Mouse (Mus musculus) intestine, embryonic 16.5 days (tissue): ENCODE data around the gene Mob3b. TPM values are rescaled to one million over a fixed set of nuclear protein-coding genes. Genes with fewer than 3 reads are reported as not detected.

Source experiments
- ATAC-seq: fragments of 200-750 bp; cut with Nextera tagmentation; 2 replicates; pipeline ENCODE4 v1.8.0; 2017; ENCODE audit warnings: moderate TSS enrichment, moderate library complexity
- H3K27ac ChIP-seq: fragments of 300-500 bp; sonication (generic); 2 replicates; pipeline ENCODE4 v1.5.1; 2014; ENCODE audit warnings: mild to moderate bottlenecking, low read length
- H3K27me3 ChIP-seq: fragments of 300-500 bp; sonication (generic); replicated peaks from 2 replicates; pipeline ENCODE4 v1.6.1; 2014; ENCODE audit warnings: low read length, control low read depth, mixed read lengths; ENCODE audit not compliant: control insufficient read depth, insufficient read depth
- H3K36me3 ChIP-seq: fragments of 300-500 bp; sonication (generic); 2 replicates; pipeline ENCODE4 v1.6.1; 2014; ENCODE audit warnings: low read length, control low read depth; ENCODE audit not compliant: control insufficient read depth, insufficient read depth
- H3K4me1 ChIP-seq: fragments of 300-500 bp; sonication (generic); 2 replicates; pipeline ENCODE4 v1.6.1; 2014; ENCODE audit warnings: low read length, control low read depth, mixed read lengths; ENCODE audit not compliant: control insufficient read depth, insufficient read depth
- H3K4me2 ChIP-seq: fragments of 300-500 bp; sonication (generic); 2 replicates; pipeline ENCODE4 v1.6.1; 2014; ENCODE audit warnings: low read depth, low read length, control low read depth
- H3K4me3 ChIP-seq: fragments of 300-500 bp; sonication (generic); 2 replicates; pipeline ENCODE4 v1.5.1; 2014; ENCODE audit warnings: mild to moderate bottlenecking, low read length
- H3K9ac ChIP-seq: fragments of 300-500 bp; sonication (generic); 2 replicates; pipeline ENCODE4 v1.6.1; 2014; ENCODE audit warnings: low read depth, low read length
- H3K9me3 ChIP-seq: fragments of 300-500 bp; sonication (generic); 2 replicates; pipeline ENCODE4 v1.6.1; 2016; ENCODE audit warnings: low read length, control low read depth; ENCODE audit not compliant: control insufficient read depth
- WGBS: fragments of 180-500 bp; shearing (Covaris S2); extraction: QIAGEN DNeasy Blood & Tissue Kit; methylation state at CpG from one replicate; pipeline ENCODE4 v1.1.7; 2014; 5-methylcytosine and 5-hydroxymethylcytosine counted together
- polyA plus RNA-seq: library from polyadenylated mRNA; unstranded; fragments of >200 nt; fragmentation: Nextera tagmentation; extraction: Ambion mirVana; gene quantifications from 2 replicates; pipeline ENCODE4 v1.2.1, GENCODE M21; 2015

The Mob3b gene
- polyA plus RNA-seq, 1 experiment from 2014 or later, result 27.5 TPM

GRCm38 (mm10) chr4:35105115-35105773, 52.0 kb downstream of the Mob3b start:
- no peaks in the 10 kb centered on the region for H3K27me3 ChIP-seq
- H3K9me3 ChIP-seq, result no peaks in the 10 kb centered on the region
- peaks cover 10% of the 10 kb centered on the region for H3K4me1 ChIP-seq
- no peak overlapping the region for H3K9ac ChIP-seq
- WGBS, result 80% methylated on average over 14 of the region's 14 CpGs
- ATAC-seq, result no peak
- H3K4me2 ChIP-seq, result no peak overlapping the region
- H3K4me3 ChIP-seq, result no peak overlapping the region
- H3K27ac ChIP-seq, result no peak overlapping the region
- no peaks in the 10 kb centered on the region for H3K36me3 ChIP-seq

GRCm38 (mm10) chr4:35101201-35101600, 56.1 kb downstream of the Mob3b start:
- peaks cover 36% of the 10 kb centered on the region for H3K4me1 ChIP-seq
- no peaks in the 10 kb centered on the region for H3K9me3 ChIP-seq
- no peaks in the 10 kb centered on the region for H3K27me3 ChIP-seq
- no peak overlapping the region for H3K27ac ChIP-seq
- H3K36me3 ChIP-seq, result no peaks in the 10 kb centered on the region
- no peak overlapping the region for H3K4me2 ChIP-seq
- no peak overlapping the region for H3K9ac ChIP-seq
- 48% methylated on average over 7 of the region's 7 CpGs for WGBS
- H3K4me3 ChIP-seq, result no peak overlapping the region
- ATAC-seq, result no peak

GRCm38 (mm10) chr4:35099865-35100780, 57.2 kb downstream of the Mob3b start:
- Histone ChIP-seq H3K4me1 (peaks cover 33% of the 10 kb centered on the region), H3K27me3 (no peaks in the 10 kb centered on the region), H3K4me2 (peak overlapping the region; percentile 56), H3K27ac (peak overlapping the region; percentile 77), H3K9ac (peak overlapping the region; percentile 47), H3K9me3 (no peaks in the 10 kb centered on the region), H3K4me3 (peak overlapping the region; percentile 41), H3K36me3 (no peaks in the 10 kb centered on the region)
- 11% methylated on average over 29 of the region's 29 CpGs for WGBS
- peak; percentile 75 for ATAC-seq

GRCm38 (mm10) chr4:35099210-35099864, 57.9 kb downstream of the Mob3b start:
- 15% methylated on average over 17 of the region's 17 CpGs for WGBS
- peak overlapping the region; percentile 56 for H3K4me2 ChIP-seq
- no peaks in the 10 kb centered on the region for H3K9me3 ChIP-seq
- H3K4me1 ChIP-seq, result peaks cover 37% of the 10 kb centered on the region
- peak overlapping the region; percentile 77 for H3K27ac ChIP-seq
- ATAC-seq, result peak; percentile 10; the same call in 1 of the 2 replicates
- no peaks in the 10 kb centered on the region for H3K36me3 ChIP-seq
- H3K27me3 ChIP-seq, result no peaks in the 10 kb centered on the region
- H3K4me3 ChIP-seq, result peak overlapping the region; percentile 41
- H3K9ac ChIP-seq, result peak overlapping the region; percentile 46

GRCm38 (mm10) chr4:35098552-35098951, 58.7 kb downstream of the Mob3b start:
- 0 out of 2 replicates have a peak overlapping the region, but pooled peaks have one; percentile 56 for H3K4me2 ChIP-seq
- 67% methylated on average over 6 of the region's 6 CpGs for WGBS
- peak overlapping the region; percentile 80 for H3K27ac ChIP-seq
- H3K36me3 ChIP-seq, result no peaks in the 10 kb centered on the region
- no peak overlapping the region for H3K4me3 ChIP-seq
- peak overlapping the region; percentile 10; the same call in 1 of the 2 replicates for H3K9ac ChIP-seq
- peak; percentile 84 for ATAC-seq
- H3K9me3 ChIP-seq, result no peaks in the 10 kb centered on the region
- H3K4me1 ChIP-seq, result peaks cover 37% of the 10 kb centered on the region
- no peaks in the 10 kb centered on the region for H3K27me3 ChIP-seq

GRCm38 (mm10) chr4:35096226-35097175, 60.8 kb downstream of the Mob3b start:
- H3K27ac ChIP-seq, result peak overlapping the region; percentile 74
- H3K4me2 ChIP-seq, result peak overlapping the region; percentile 11; the same call in 1 of the 2 replicates
- peaks cover 38% of the 10 kb centered on the region for H3K4me1 ChIP-seq
- no peaks in the 10 kb centered on the region for H3K9me3 ChIP-seq
- peak; percentile 49 for ATAC-seq
- no peak overlapping the region for H3K4me3 ChIP-seq
- H3K36me3 ChIP-seq, result no peaks in the 10 kb centered on the region
- peak overlapping the region; percentile 14; the same call in 1 of the 2 replicates for H3K9ac ChIP-seq
- no peaks in the 10 kb centered on the region for H3K27me3 ChIP-seq
- WGBS, result 60% methylated on average over 28 of the region's 28 CpGs

GRCm38 (mm10) chr4:35092457-35092856, 64.8 kb downstream of the Mob3b start:
- peak; percentile 57 for ATAC-seq
- Histone ChIP-seq H3K27me3 (no peaks in the 10 kb centered on the region), H3K27ac (peak overlapping the region; percentile 87), H3K36me3 (no peaks in the 10 kb centered on the region), H3K4me2 (peak overlapping the region; percentile 31; the same call in 1 of the 2 replicates), H3K9ac (peak overlapping the region; percentile 46; the same call in 1 of the 2 replicates), H3K4me3 (no peak overlapping the region), H3K4me1 (peaks cover 25% of the 10 kb centered on the region), H3K9me3 (no peaks in the 10 kb centered on the region)
- 37% methylated on average over 3 of the region's 3 CpGs for WGBS

GRCm38 (mm10) chr4:35091157-35091784, 66.0 kb downstream of the Mob3b start:
- WGBS, result 61% methylated on average over 13 of the region's 13 CpGs
- Histone ChIP-seq H3K4me1 (peaks cover 21% of the 10 kb centered on the region), H3K4me2 (no peak overlapping the region), H3K9ac (no peak overlapping the region), H3K27ac (0 out of 2 replicates have a peak overlapping the region, but pooled peaks have one; percentile 4), H3K4me3 (no peak overlapping the region), H3K36me3 (no peaks in the 10 kb centered on the region), H3K9me3 (no peaks in the 10 kb centered on the region), H3K27me3 (no peaks in the 10 kb centered on the region)
- ATAC-seq, result no peak
